Mouse (Mus musculus) cerebellum, adult 2 months (tissue): ENCODE measurements around the gene 1700092M07Rik.

Source experiments
- CTCF ChIP-seq: fragments of 200-500 bp; IDR thresholded peaks from 2 replicates; pipeline ENCODE4 v1.5.1; 2011; ENCODE audit warnings: low read depth, mild to moderate bottlenecking, control low read depth, low read length, moderate library complexity, borderline replicate concordance; ENCODE audit not compliant: insufficient read depth
- POLR2A ChIP-seq: fragments of 200-500 bp; IDR thresholded peaks from 2 replicates; pipeline ENCODE4 v1.6.1; 2011; ENCODE audit warnings: low read length, control low read depth, borderline replicate concordance; ENCODE audit not compliant: insufficient read depth

DNA sequence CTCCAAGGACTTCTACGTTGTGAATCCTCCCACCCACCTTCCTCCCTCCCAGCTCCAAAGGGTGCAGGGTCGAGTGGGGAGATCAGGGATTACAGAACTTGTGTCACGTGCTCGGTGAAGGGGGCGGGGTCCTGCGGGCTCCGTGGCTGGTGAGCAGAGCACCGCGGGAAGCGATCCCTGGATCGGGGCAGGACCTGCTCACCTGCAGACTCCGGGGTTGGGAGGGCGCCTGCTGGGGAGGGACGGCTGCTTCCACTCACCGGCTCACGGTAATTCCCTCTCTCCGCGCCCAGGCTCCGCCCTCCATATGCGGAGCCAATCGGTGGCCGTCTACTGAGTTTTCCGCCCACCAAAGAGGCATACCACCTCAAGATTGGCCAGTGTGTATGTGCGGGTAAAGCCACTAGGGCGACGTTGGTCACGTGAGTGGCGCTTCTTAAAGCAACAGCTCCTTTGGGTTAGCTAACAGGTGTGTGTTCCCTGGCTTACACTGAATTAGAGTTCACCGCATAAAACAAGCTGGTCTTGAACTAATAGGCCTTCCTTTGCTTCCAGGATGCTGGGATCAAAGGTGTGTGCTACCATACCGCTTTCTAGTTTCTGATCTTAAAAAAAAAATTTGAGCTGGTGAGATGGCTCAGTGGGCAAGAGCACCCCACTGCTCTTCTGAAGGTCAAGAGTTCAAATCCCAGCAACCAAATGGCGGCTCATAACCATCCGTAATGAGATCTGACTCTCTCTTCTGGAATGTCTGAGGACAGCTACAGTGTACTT is 45.7 kb downstream of the 1700092M07Rik start, which contains the start of gene Taf6l:
- no peak; the same call in 1 of the 2 replicates for TF ChIP-seq CTCF
- TF ChIP-seq POLR2A = peak; percentile 45; the same call in 1 of the 2 replicates
